Mouse (Mus musculus) embryonic facial prominence, embryonic 11.5 days (tissue): ENCODE measurements around the gene Myl6b. TPM values are rescaled to one million over a fixed set of nuclear protein-coding genes. Genes with fewer than 3 reads are reported as not detected.
"Not testable (repeated sequence)": the region's sequence is repeated elsewhere in the genome, so short reads cannot be mapped to it uniquely, and the experiment has no call there.

Experiments
- ATAC-seq: fragments of 200-750 bp; cut with Nextera tagmentation; replicated peaks from 2 replicates; pipeline ENCODE4 v1.8.0; 2017; ENCODE audit warnings: low read depth; ENCODE audit not compliant: insufficient number of reproducible peaks, low FRiP score, low TSS enrichment
- DNase-seq: peaks from one replicate; pipeline ENCODE4 v3.0.0-alpha.2; 2015; ENCODE audit warnings: low spot score
- H3K27ac ChIP-seq: fragments of 300-500 bp; sonication (generic); replicated peaks from 2 replicates; pipeline ENCODE4 v1.5.1; 2014; ENCODE audit warnings: mild to moderate bottlenecking, low read depth, low read length, control low read depth
- H3K27me3 ChIP-seq: fragments of 300-500 bp; sonication (generic); 2 replicates; pipeline ENCODE4 v1.6.1; 2014; ENCODE audit warnings: mild to moderate bottlenecking, low read length, moderate library complexity, mixed read lengths; ENCODE audit not compliant: control insufficient read depth, insufficient read depth
- H3K36me3 ChIP-seq: fragments of 300-500 bp; sonication (generic); replicated peaks from 2 replicates; pipeline ENCODE4 v1.6.1; 2014; ENCODE audit warnings: low read depth, mild to moderate bottlenecking, low read length, moderate library complexity, mixed read lengths; ENCODE audit not compliant: control insufficient read depth, insufficient read depth
- H3K4me1 ChIP-seq: fragments of 300-500 bp; sonication (generic); 2 replicates; pipeline ENCODE4 v1.6.1; 2014; ENCODE audit warnings: low read length, mixed read lengths; ENCODE audit not compliant: control insufficient read depth, insufficient read depth
- H3K4me2 ChIP-seq: fragments of 300-500 bp; sonication (generic); 2 replicates; pipeline ENCODE4 v1.6.1; 2014; ENCODE audit warnings: low read depth, mild to moderate bottlenecking, control low read depth, low read length, moderate library complexity
- H3K4me3 ChIP-seq: fragments of 300-500 bp; sonication (generic); 2 replicates; pipeline ENCODE4 v1.5.1; 2014; ENCODE audit warnings: low read depth, low read length, control low read depth
- H3K9ac ChIP-seq: fragments of 300-500 bp; sonication (generic); replicated peaks from 2 replicates; pipeline ENCODE4 v1.6.1; 2014; ENCODE audit warnings: mild to moderate bottlenecking, control low read depth, low read length
- H3K9me3 ChIP-seq: fragments of 300-500 bp; sonication (generic); replicated peaks from 2 replicates; pipeline ENCODE4 v1.6.1; 2016; ENCODE audit warnings: mild to moderate bottlenecking, low read length, inconsistent platforms, mixed read lengths; ENCODE audit not compliant: control insufficient read depth
- WGBS: fragments of 180-500 bp; shearing (Covaris S2); extraction: QIAGEN DNeasy Blood & Tissue Kit; methylation state at CpG from one replicate; pipeline ENCODE4 v1.1.7; 2014; 5-methylcytosine and 5-hydroxymethylcytosine counted together
- polyA plus RNA-seq: library from polyadenylated mRNA; unstranded; fragments of >200 nt; fragmentation: Nextera tagmentation; extraction: Ambion mirVana; gene quantifications from 2 replicates; pipeline ENCODE4 v1.2.1, GENCODE M21; 2014

Myl6b gene
- polyA plus RNA-seq, 1 experiment from 2014 or later: 2.3 TPM

DNA sequence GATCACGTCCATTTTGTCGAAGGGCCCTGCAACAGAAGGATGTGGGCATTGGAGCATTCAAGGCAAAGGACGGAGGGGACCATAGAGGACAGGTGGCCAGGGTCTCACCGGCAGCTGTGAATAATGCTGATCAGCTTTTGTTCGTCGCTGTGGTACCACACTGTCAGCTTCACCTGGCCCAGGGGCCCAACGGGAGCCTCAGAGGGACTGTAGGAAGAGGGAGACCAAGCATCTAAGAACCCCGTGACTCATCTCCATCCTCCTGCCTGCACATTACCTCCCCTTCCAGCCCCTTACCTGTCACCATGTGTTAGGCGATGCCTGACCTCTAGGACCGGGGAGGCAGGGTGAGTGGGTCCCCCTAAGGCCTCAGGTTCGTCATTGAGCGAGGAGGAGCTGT lies 13.3 kb upstream of the Myl6b start:
- ATAC-seq (no peak), DNase-seq (no peak)
- no peak overlapping the region for H3K4me3 ChIP-seq
- H3K9ac ChIP-seq: no peak overlapping the region
- H3K27ac ChIP-seq: no peak overlapping the region
- H3K36me3 ChIP-seq: no peaks in the 10 kb centered on the region
- no peaks in the 10 kb centered on the region; the same call in 1 of the 2 replicates for H3K4me1 ChIP-seq
- no peak overlapping the region for H3K4me2 ChIP-seq
- WGBS: 83% methylated on average over 12 of the region's 12 CpGs
- peaks cover 9% of the 10 kb centered on the region for H3K27me3 ChIP-seq
- H3K9me3 ChIP-seq: no peaks in the 10 kb centered on the region

DNA sequence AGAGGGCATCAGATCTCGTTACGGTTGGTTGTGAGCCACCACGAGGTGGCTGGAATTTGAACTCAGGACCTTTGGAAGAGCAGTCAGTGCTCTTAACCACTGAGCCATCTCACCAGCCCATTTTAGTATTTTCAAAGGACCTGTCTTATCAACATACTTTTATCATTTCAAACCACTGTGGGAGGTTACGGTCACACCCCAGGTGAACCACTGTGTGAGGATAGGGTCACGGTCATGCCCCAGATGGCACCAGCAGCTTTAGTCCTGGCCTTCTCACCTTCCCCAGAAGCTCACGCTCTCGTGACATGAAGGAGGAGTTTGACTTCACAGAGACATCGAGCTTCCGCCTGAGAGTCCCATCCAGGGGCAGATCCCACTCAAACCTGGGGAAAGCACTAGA lies 12.7 kb upstream of the Myl6b start:
- H3K9me3 ChIP-seq: no peaks in the 10 kb centered on the region
- no peak overlapping the region for H3K27ac ChIP-seq
- ATAC-seq (no peak), DNase-seq (no peak)
- no peaks in the 10 kb centered on the region for H3K36me3 ChIP-seq
- peaks cover 3% of the 10 kb centered on the region for H3K27me3 ChIP-seq
- WGBS: 91% methylated on average over 9 of the region's 9 CpGs
- H3K9ac ChIP-seq: no peak overlapping the region
- H3K4me2 ChIP-seq: no peak overlapping the region
- no peaks in the 10 kb centered on the region; the same call in 1 of the 2 replicates for H3K4me1 ChIP-seq
- H3K4me3 ChIP-seq: no peak overlapping the region

DNA sequence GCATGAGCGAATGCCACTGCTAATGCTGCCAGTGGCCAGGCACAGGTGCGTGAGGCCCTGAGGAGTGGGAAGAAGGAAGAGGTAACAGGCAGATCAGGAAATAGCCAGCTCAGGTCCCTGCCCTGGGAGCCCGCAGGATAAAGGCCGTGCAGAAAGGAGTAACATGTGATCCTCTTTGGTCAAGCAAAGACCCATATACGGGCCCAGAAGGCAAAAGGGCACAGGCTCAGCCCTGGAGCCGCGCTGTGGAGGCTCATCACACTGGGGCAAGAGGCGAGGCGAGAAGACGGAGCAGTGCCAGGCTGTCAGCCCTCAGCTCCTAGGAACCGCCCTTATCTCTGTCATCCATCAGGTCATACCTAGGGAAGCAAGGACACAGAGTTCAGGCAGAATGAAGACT lies 11.8 kb upstream of the Myl6b start:
- no peaks in the 10 kb centered on the region for H3K27me3 ChIP-seq
- H3K27ac ChIP-seq: no peak overlapping the region
- no peak overlapping the region for H3K4me2 ChIP-seq
- H3K4me1 ChIP-seq: no peaks in the 10 kb centered on the region
- WGBS: 83% methylated on average over 11 of the region's 11 CpGs
- DNase-seq (no peak), ATAC-seq (no peak)
- no peaks in the 10 kb centered on the region for H3K9me3 ChIP-seq
- H3K9ac ChIP-seq: no peak overlapping the region
- no peaks in the 10 kb centered on the region for H3K36me3 ChIP-seq
- no peak overlapping the region for H3K4me3 ChIP-seq

DNA sequence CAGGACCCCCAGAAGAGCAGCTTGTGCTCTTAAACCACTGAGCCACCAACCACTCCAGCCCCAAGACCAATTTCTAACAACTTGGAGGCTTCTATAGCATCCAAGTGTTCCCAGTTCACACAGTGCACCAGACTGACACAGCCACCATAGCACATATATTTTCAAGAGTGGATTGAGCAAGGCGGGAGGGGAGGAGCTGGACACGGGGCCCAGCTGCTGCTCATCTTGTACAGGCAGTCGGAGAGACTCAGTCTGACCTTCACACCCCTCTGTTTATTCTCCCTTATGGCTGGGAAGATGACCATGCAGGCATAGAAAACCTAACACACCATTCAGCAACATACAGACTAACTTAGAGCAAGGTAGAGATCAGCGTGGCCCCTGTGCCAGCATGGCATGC lies 11.3 kb upstream of the Myl6b start:
- Histone ChIP-seq H3K4me1 (no peaks in the 10 kb centered on the region), H3K27me3 (no peaks in the 10 kb centered on the region), H3K4me3 (no peak overlapping the region), H3K36me3 (no peaks in the 10 kb centered on the region), H3K9me3 (no peaks in the 10 kb centered on the region), H3K27ac (no peak overlapping the region), H3K4me2 (no peak overlapping the region), H3K9ac (no peak overlapping the region)
- WGBS: 82% methylated on average over 4 of the region's 4 CpGs
- no peak for DNase-seq
- ATAC-seq: no peak

DNA sequence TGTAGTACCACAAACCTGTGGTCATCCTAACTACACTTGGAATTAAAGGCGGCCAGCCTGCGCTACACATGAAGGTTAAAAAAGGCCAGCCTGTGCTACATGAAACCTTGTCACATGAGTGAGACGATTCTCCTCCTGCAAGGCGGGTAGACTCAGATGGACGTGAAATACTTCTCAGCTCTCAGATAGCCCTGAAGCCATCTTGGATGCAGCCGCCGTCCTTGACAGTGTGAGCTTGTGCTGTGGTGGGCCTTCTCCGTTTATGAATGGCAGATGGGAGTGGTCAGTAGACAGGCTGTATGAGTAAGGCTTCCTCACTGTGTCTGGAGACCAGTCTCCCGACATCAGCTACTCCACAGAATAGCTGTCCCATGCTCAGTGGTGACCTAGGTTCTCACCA lies 10.7 kb upstream of the Myl6b start:
- DNase-seq (no peak), ATAC-seq (no peak)
- WGBS: 83% methylated on average over 9 of the region's 9 CpGs
- Histone ChIP-seq H3K4me1 (no peaks in the 10 kb centered on the region), H3K36me3 (no peaks in the 10 kb centered on the region), H3K4me2 (no peak overlapping the region), H3K9ac (no peak overlapping the region), H3K27me3 (no peaks in the 10 kb centered on the region), H3K9me3 (no peaks in the 10 kb centered on the region), H3K27ac (no peak overlapping the region), H3K4me3 (no peak overlapping the region)

DNA sequence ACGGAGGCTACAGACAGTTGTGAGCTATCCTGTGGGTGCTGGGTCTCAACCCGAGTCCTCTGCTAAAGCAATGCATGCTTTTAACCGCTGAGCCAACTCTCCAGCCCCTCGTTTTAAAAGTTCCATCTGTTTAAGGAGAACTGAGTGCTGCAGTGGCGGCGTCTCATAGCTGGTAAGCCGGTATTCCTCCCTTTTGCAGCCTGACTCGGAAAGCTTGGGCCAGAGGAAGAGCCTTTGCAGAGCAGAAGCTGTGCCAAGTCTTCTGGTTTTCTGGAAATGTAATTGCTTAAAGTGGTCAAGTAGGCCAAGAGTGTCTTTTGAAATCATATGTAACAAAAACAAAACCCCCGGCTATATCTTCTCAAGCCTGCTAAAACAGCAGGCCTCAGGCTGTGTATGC lies 9.8 kb upstream of the Myl6b start:
- H3K4me2 ChIP-seq: no peak overlapping the region
- no peaks in the 10 kb centered on the region for H3K4me1 ChIP-seq
- no peaks in the 10 kb centered on the region for H3K36me3 ChIP-seq
- DNase-seq (no peak), ATAC-seq (no peak)
- no peak overlapping the region for H3K9ac ChIP-seq
- WGBS: 83% methylated on average over 9 of the region's 9 CpGs
- no peak overlapping the region for H3K4me3 ChIP-seq
- H3K27me3 ChIP-seq: no peaks in the 10 kb centered on the region
- H3K27ac ChIP-seq: no peak overlapping the region
- no peaks in the 10 kb centered on the region for H3K9me3 ChIP-seq

DNA sequence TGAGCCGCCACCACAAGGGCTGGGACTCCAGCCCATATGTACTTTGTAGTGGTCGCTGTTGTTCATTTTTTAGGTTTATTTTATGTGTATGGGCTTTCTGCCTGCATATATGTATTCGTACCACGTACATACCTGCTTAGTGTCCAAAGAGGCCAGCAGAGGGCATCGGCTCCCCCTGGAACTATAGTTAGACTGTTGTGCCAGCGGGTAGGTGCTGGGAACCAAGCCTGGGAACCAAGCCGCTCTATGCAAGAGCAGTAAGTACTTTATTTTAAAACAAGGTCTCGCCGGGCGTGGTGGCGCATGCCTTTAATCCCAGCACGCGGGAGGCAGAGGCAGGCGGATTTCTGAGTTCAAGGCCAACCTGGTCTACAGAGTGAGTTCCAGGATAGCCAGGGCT lies 7.5 kb upstream of the Myl6b start:
- Histone ChIP-seq H3K27ac (no peak overlapping the region), H3K9me3 (no peaks in the 10 kb centered on the region), H3K4me2 (no peak overlapping the region), H3K36me3 (no peaks in the 10 kb centered on the region), H3K4me1 (no peaks in the 10 kb centered on the region), H3K9ac (no peak overlapping the region), H3K27me3 (no peaks in the 10 kb centered on the region), H3K4me3 (no peak overlapping the region)
- 93% methylated on average over 14 of the region's 14 CpGs for WGBS
- DNase-seq: no peak
- ATAC-seq: no peak

DNA sequence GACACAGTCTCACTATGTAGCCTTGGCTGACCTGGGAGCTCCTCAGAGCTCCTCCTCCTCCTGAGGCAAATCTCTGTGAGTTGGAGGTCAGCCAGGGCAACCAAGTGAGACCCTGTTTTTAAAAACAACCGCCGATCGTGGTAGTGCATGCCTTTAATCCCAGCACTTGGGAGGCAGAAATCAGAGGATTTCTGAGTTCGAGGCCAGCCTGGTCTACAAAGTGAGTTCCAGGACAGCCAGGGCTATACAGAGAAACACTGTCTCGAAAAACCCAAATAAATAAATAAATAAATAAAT lies 6.8 kb upstream of the Myl6b start:
- H3K4me1 ChIP-seq, DNase-seq, H3K4me3 ChIP-seq, H3K9me3 ChIP-seq, ATAC-seq, H3K9ac ChIP-seq, H3K27me3 ChIP-seq, H3K36me3 ChIP-seq, H3K4me2 ChIP-seq, H3K27ac ChIP-seq: not testable (repeated sequence)
- WGBS: 71% methylated on average over 5 of the region's 5 CpGs
